Mouse (Mus musculus): ENCODE measurements around the gene Rnase9. TPM values are rescaled to one million over a fixed set of nuclear protein-coding genes. Genes with fewer than 3 reads are reported as not detected.

Rnase9 gene
- polyA plus RNA-seq, 1 experiment from 2014 or later: not detected

DNA sequence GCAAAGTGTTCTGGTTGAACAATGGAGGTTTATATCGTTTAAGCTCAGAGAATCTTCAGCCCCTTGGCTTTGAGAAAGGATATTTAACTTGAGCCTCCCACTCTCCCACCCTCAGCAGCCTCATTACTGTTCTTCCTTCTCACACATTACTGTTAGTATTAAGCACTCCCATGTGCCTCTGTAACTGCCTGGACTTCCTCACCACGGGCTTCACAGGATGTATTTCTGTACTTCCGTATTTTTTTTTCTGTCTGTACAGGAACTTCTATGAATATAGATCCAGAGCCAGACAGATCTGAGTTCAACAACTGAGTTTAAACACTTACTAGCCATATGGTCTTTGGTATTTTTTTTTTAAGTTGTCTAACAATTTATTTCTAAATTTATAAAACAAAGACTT is 44.6 kb downstream of the Rnase9 start:
- Histone ChIP-seq H3K4me3 (no peak overlapping the region), H3K4me1 (replicated peaks) (no peaks in the 10 kb centered on the region), H3K36me3 (no peaks in the 10 kb centered on the region), H3K9me3 (no peaks in the 10 kb centered on the region), H3K27me3 (ENCODE audit: insufficient read depth, poor library complexity, severe bottlenecking) (no peaks in the 10 kb centered on the region), H3K27ac (no peak overlapping the region)
- WGBS: 86% methylated on average over 3 of the region's 3 CpGs
- no peak for DNase-seq (ENCODE audit: low spot score)

GRCm38 (mm10) chr14:50991037-50991436 is 50.6 kb downstream of the Rnase9 start:
- no peak for DNase-seq (ENCODE audit: low spot score)
- no peaks in the 10 kb centered on the region for H3K36me3 ChIP-seq
- H3K4me3 ChIP-seq: no peak overlapping the region
- no peaks in the 10 kb centered on the region for H3K9me3 ChIP-seq
- no peak overlapping the region for H3K27ac ChIP-seq
- no peaks in the 10 kb centered on the region for H3K4me1 ChIP-seq (replicated peaks)
- no peaks in the 10 kb centered on the region for H3K27me3 ChIP-seq (ENCODE audit: insufficient read depth, poor library complexity, severe bottlenecking)
- WGBS: 88% methylated on average over 3 of the region's 3 CpGs

Other genes starting within 250 kb of the Rnase9 start
- not detected in 2 replicates for gene Ccnb1ip1, start 234.1 kb downstream of the Rnase9 start, polyA plus RNA-seq (2016; fragmentation: Nextera tagmentation; extraction: Ambion mirVana)
- 58.5 and 64.1 TPM in 2 replicates for gene Parp2, start 234.0 kb downstream of the Rnase9 start, polyA plus RNA-seq (2016; fragmentation: Nextera tagmentation; extraction: Ambion mirVana)
- 6.0 and 6.2 TPM in 2 replicates for gene Tep1, start 171.3 kb downstream of the Rnase9 start, polyA plus RNA-seq (2016; fragmentation: Nextera tagmentation; extraction: Ambion mirVana)
- 0.09 and 0.20 TPM in 2 replicates for gene Klhl33, start 144.4 kb downstream of the Rnase9 start, polyA plus RNA-seq (2016; fragmentation: Nextera tagmentation; extraction: Ambion mirVana)
- gene Osgep, start 117.0 kb downstream of the Rnase9 start, polyA plus RNA-seq (2016; fragmentation: Nextera tagmentation; extraction: Ambion mirVana): 164 and 174 TPM in 2 replicates
- gene Apex1, start 116.9 kb downstream of the Rnase9 start, polyA plus RNA-seq (2016; fragmentation: Nextera tagmentation; extraction: Ambion mirVana): 384 and 423 TPM in 2 replicates
- gene Pip4p1, start 111.0 kb downstream of the Rnase9 start, polyA plus RNA-seq (2016; fragmentation: Nextera tagmentation; extraction: Ambion mirVana): 59.0 and 63.9 TPM in 2 replicates
- 72.3 and 83.2 TPM in 2 replicates for gene Pnp, start 110.8 kb downstream of the Rnase9 start, polyA plus RNA-seq (2016; fragmentation: Nextera tagmentation; extraction: Ambion mirVana)
- gene Gm49342, start 97.4 kb downstream of the Rnase9 start, polyA plus RNA-seq (2016; fragmentation: Nextera tagmentation; extraction: Ambion mirVana): not detected in 2 replicates
- 0.54 and 0.86 TPM in 2 replicates for gene Pnp2, start 85.9 kb downstream of the Rnase9 start, polyA plus RNA-seq (2016; fragmentation: Nextera tagmentation; extraction: Ambion mirVana)
- 0.10 TPM in 1 of 2 replicates, not detected in the other for gene Rnase10, start 34.1 kb downstream of the Rnase9 start, polyA plus RNA-seq (2016; fragmentation: Nextera tagmentation; extraction: Ambion mirVana)
- gene Rnase11, start 8.3 kb upstream of the Rnase9 start, polyA plus RNA-seq (2016; fragmentation: Nextera tagmentation; extraction: Ambion mirVana): not detected in 2 replicates
- gene Rnase12, start 15.8 kb upstream of the Rnase9 start, polyA plus RNA-seq (2016; fragmentation: Nextera tagmentation; extraction: Ambion mirVana): not detected in 2 replicates
- 0.03 TPM in 1 of 2 replicates, not detected in the other for gene Olfr750, start 32.6 kb upstream of the Rnase9 start, polyA plus RNA-seq (2016; fragmentation: Nextera tagmentation; extraction: Ambion mirVana)
- 11.5 and 17.5 TPM in 2 replicates for gene Rnase4, start 49.2 kb upstream of the Rnase9 start, polyA plus RNA-seq (2016; fragmentation: Nextera tagmentation; extraction: Ambion mirVana)
- gene Ang, start 49.3 kb upstream of the Rnase9 start, polyA plus RNA-seq (2016; fragmentation: Nextera tagmentation; extraction: Ambion mirVana): 3.3 and 4.5 TPM in 2 replicates
- 0.37 TPM in 1 of 2 replicates, not detected in the other for gene Eddm3b, start 72.6 kb upstream of the Rnase9 start, polyA plus RNA-seq (2016; fragmentation: Nextera tagmentation; extraction: Ambion mirVana)
- 0.29 TPM in 1 of 2 replicates, not detected in the other for gene Rnase6, start 82.0 kb upstream of the Rnase9 start, polyA plus RNA-seq (2016; fragmentation: Nextera tagmentation; extraction: Ambion mirVana)
- 0.27 TPM in 1 of 2 replicates, not detected in the other for gene Rnase1, start 104.9 kb upstream of the Rnase9 start, polyA plus RNA-seq (2016; fragmentation: Nextera tagmentation; extraction: Ambion mirVana)
- gene Rnase2b, start 120.4 kb upstream of the Rnase9 start, polyA plus RNA-seq (2016; fragmentation: Nextera tagmentation; extraction: Ambion mirVana): not detected in 2 replicates
- not detected in 2 replicates for gene Ang2, start 157.3 kb upstream of the Rnase9 start, polyA plus RNA-seq (2016; fragmentation: Nextera tagmentation; extraction: Ambion mirVana)
- gene Ear14, start 161.5 kb upstream of the Rnase9 start, polyA plus RNA-seq (2016; fragmentation: Nextera tagmentation; extraction: Ambion mirVana): not detected in 2 replicates
- not detected in 2 replicates for gene Rnase2a, start 214.2 kb upstream of the Rnase9 start, polyA plus RNA-seq (2016; fragmentation: Nextera tagmentation; extraction: Ambion mirVana)